Mouse (Mus musculus) hindbrain, postnatal 0 days (tissue): ENCODE results near the gene Nos3. TPM values are rescaled to one million over a fixed set of nuclear protein-coding genes. Genes with fewer than 3 reads are reported as not detected.

Experiments used
- ATAC-seq: fragments of 200-750 bp; cut with Nextera tagmentation; 2 replicates; pipeline ENCODE4 v1.8.0; 2017; ENCODE audit warnings: mild to moderate bottlenecking, moderate TSS enrichment, moderate library complexity
- DNase-seq: peaks from one replicate; pipeline ENCODE4 v3.0.0-alpha.2; 2015; ENCODE audit warnings: low spot score
- H3K27ac ChIP-seq: fragments of 300-500 bp; sonication (generic); 2 replicates; pipeline ENCODE4 v1.5.1; 2014; ENCODE audit warnings: mild to moderate bottlenecking
- H3K27me3 ChIP-seq: fragments of 300-500 bp; sonication (generic); 2 replicates; pipeline ENCODE4 v1.6.1; 2014; ENCODE audit warnings: low read length, mixed read lengths; ENCODE audit not compliant: insufficient read depth
- H3K36me3 ChIP-seq: fragments of 300-500 bp; sonication (generic); 2 replicates; pipeline ENCODE4 v1.6.1; 2014; ENCODE audit warnings: low read length, mixed read lengths; ENCODE audit not compliant: insufficient read depth
- H3K4me1 ChIP-seq: fragments of 300-500 bp; sonication (generic); 2 replicates; pipeline ENCODE4 v1.6.1; 2014; ENCODE audit warnings: antibody characterized with exemption, low read length, mixed read lengths; ENCODE audit not compliant: insufficient read depth
- H3K4me2 ChIP-seq: fragments of 300-500 bp; sonication (generic); 2 replicates; pipeline ENCODE4 v1.6.1; 2014; ENCODE audit warnings: low read depth, mild to moderate bottlenecking, low read length, moderate library complexity, mixed read lengths
- H3K4me3 ChIP-seq: fragments of 300-500 bp; sonication (generic); 2 replicates; pipeline ENCODE4 v1.5.1; 2014; ENCODE audit warnings: low read length
- H3K9ac ChIP-seq: fragments of 300-500 bp; sonication (generic); replicated peaks from 2 replicates; pipeline ENCODE4 v1.6.1; 2014; ENCODE audit warnings: mild to moderate bottlenecking, low read length, moderate library complexity, mixed read lengths
- H3K9me3 ChIP-seq: fragments of 300-500 bp; sonication (generic); 2 replicates; pipeline ENCODE4 v1.6.1; 2016; ENCODE audit warnings: low read length, mixed read lengths
- CTCF ChIP-seq: IDR thresholded peaks from 2 replicates; pipeline ENCODE4 v1.5.1; 2016; ENCODE audit warnings: antibody characterized with exemption, control low read depth, low read depth
- WGBS: fragments of 180-500 bp; shearing (Covaris S2); extraction: QIAGEN DNeasy Blood & Tissue Kit; methylation state at CpG from one replicate; pipeline ENCODE4 v1.1.7; 2014; 5-methylcytosine and 5-hydroxymethylcytosine counted together
- polyA plus RNA-seq: library from polyadenylated mRNA; unstranded; fragments of >200 nt; fragmentation: Nextera tagmentation; extraction: Ambion mirVana; gene quantifications from 2 replicates; pipeline ENCODE4 v1.2.1, GENCODE M21; 2015
- total RNA-seq: library from RNA; depleted of rRNA; stranded (reverse); fragments of >200 nt; gene quantifications from 2 replicates; pipeline ENCODE4 v1.2.3, GENCODE M21; 2014

Nos3 gene
- total and polyA plus RNA-seq, 2 experiments from 2014 or later: 7.2 to 8.7 TPM

- peak overlapping the region; percentile 38 for H3K4me2 ChIP-seq
- peak; percentile 65 for ATAC-seq
- DNase-seq: peak; percentile 78
- H3K36me3 ChIP-seq: no peaks in the 10 kb centered on the region
- no peaks in the 10 kb centered on the region for H3K9me3 ChIP-seq
- no peak overlapping the region for H3K4me3 ChIP-seq
- H3K27ac ChIP-seq: peak overlapping the region; percentile 83
- peaks cover 14% of the 10 kb centered on the region for H3K4me1 ChIP-seq
- WGBS: 5% methylated on average over 2 of the region's 2 CpGs
- H3K27me3 ChIP-seq: no peaks in the 10 kb centered on the region
- peak overlapping the region; percentile 33; the same call in 1 of the 2 replicates for H3K9ac ChIP-seq
- no peak for TF ChIP-seq CTCF
Observed at GRCm38 (mm10) chr5:24343977-24344436, 20.6 kb upstream of the Nos3 start.

GRCm38 (mm10) chr5:24344477-24345051 lies 20.0 kb upstream of the Nos3 start:
- Histone ChIP-seq H3K4me1 (peaks cover 20% of the 10 kb centered on the region), H3K27ac (peak overlapping the region; percentile 83), H3K4me3 (no peak overlapping the region), H3K9me3 (no peaks in the 10 kb centered on the region), H3K36me3 (no peaks in the 10 kb centered on the region), H3K4me2 (peak overlapping the region; percentile 38), H3K9ac (peak overlapping the region; percentile 33; the same call in 1 of the 2 replicates), H3K27me3 (no peaks in the 10 kb centered on the region)
- TF ChIP-seq CTCF: no peak
- DNase-seq (peak; percentile 50), ATAC-seq (peak; percentile 49; the same call in 1 of the 2 replicates)
- 7% methylated on average over 12 of the region's 12 CpGs for WGBS

GRCm38 (mm10) chr5:24346313-24346712 lies 18.3 kb upstream of the Nos3 start:
- DNase-seq (no peak), ATAC-seq (no peak)
- WGBS: 93% methylated on average over 7 of the region's 7 CpGs
- Histone ChIP-seq H3K9ac (no peak overlapping the region), H3K36me3 (no peaks in the 10 kb centered on the region), H3K9me3 (no peaks in the 10 kb centered on the region), H3K4me2 (no peak overlapping the region), H3K4me1 (peaks cover 30% of the 10 kb centered on the region), H3K27me3 (no peaks in the 10 kb centered on the region), H3K4me3 (no peak overlapping the region), H3K27ac (no peak overlapping the region)
- TF ChIP-seq CTCF: no peak

- ATAC-seq (no peak), DNase-seq (no peak)
- Histone ChIP-seq H3K9ac (0 out of 2 replicates have a peak overlapping the region, but pooled peaks have one; percentile 33), H3K4me2 (peak overlapping the region; percentile 99), H3K4me3 (no peak overlapping the region), H3K27me3 (no peaks in the 10 kb centered on the region), H3K36me3 (no peaks in the 10 kb centered on the region), H3K4me1 (peaks cover 32% of the 10 kb centered on the region), H3K27ac (no peak overlapping the region), H3K9me3 (no peaks in the 10 kb centered on the region)
- TF ChIP-seq CTCF: no peak
- 65% methylated on average over 7 of the region's 7 CpGs for WGBS
Observed at GRCm38 (mm10) chr5:24347186-24347875, 17.3 kb upstream of the Nos3 start.

GRCm38 (mm10) chr5:24348128-24348527 lies 16.5 kb upstream of the Nos3 start:
- peak overlapping the region; percentile 48 for H3K4me3 ChIP-seq
- ATAC-seq (peak; percentile 16), DNase-seq (peak; percentile 77)
- no peaks in the 10 kb centered on the region for H3K9me3 ChIP-seq
- no peaks in the 10 kb centered on the region for H3K36me3 ChIP-seq
- TF ChIP-seq CTCF: no peak
- under 1% methylated on average over 41 of the region's 41 CpGs for WGBS
- no peaks in the 10 kb centered on the region for H3K27me3 ChIP-seq
- H3K27ac ChIP-seq: peak overlapping the region; percentile 54; the same call in 1 of the 2 replicates
- H3K9ac ChIP-seq: peak overlapping the region; percentile 33
- peak overlapping the region; percentile 99 for H3K4me2 ChIP-seq
- H3K4me1 ChIP-seq: peaks cover 39% of the 10 kb centered on the region

GRCm38 (mm10) chr5:24348546-24348945 lies 16.1 kb upstream of the Nos3 start:
- DNase-seq (peak; percentile 52), ATAC-seq (no peak)
- H3K4me1 ChIP-seq: peaks cover 39% of the 10 kb centered on the region
- peak overlapping the region; percentile 54; the same call in 1 of the 2 replicates for H3K27ac ChIP-seq
- no peak for TF ChIP-seq CTCF
- under 1% methylated on average over 29 of the region's 30 CpGs for WGBS
- H3K36me3 ChIP-seq: no peaks in the 10 kb centered on the region
- H3K9ac ChIP-seq: peak overlapping the region; percentile 33
- H3K4me2 ChIP-seq: peak overlapping the region; percentile 99
- H3K27me3 ChIP-seq: no peaks in the 10 kb centered on the region
- peak overlapping the region; percentile 48 for H3K4me3 ChIP-seq
- H3K9me3 ChIP-seq: no peaks in the 10 kb centered on the region

GRCm38 (mm10) chr5:24350073-24350472 lies 14.5 kb upstream of the Nos3 start:
- WGBS: 39% methylated on average over 3 of the region's 3 CpGs
- H3K9me3 ChIP-seq: no peaks in the 10 kb centered on the region
- DNase-seq (no peak), ATAC-seq (no peak)
- H3K9ac ChIP-seq: no peak overlapping the region; the same call in 1 of the 2 replicates
- no peaks in the 10 kb centered on the region for H3K27me3 ChIP-seq
- no peaks in the 10 kb centered on the region for H3K36me3 ChIP-seq
- H3K4me3 ChIP-seq: peak overlapping the region; percentile 70; the same call in 1 of the 2 replicates
- TF ChIP-seq CTCF: no peak
- H3K27ac ChIP-seq: no peak overlapping the region
- H3K4me2 ChIP-seq: peak overlapping the region; percentile 99
- peaks cover 27% of the 10 kb centered on the region for H3K4me1 ChIP-seq
